In genomic region chr17:33358411-33359384, GRCm38 (mm10) we compare ENCODE assay signal across 8 mouse cellular contexts. TPM values are rescaled to one million over a fixed set of nuclear protein-coding genes. Genes with fewer than 3 reads are reported as not detected.
DNase-seq lines count a peak whose midpoint lies in the region; ATAC-seq and TF ChIP-seq lines count a peak whose summit lies in the region.

Gene Zfp81, minus strand, starts transcription at chr17:33358878.

- peak; percentile 79 for TF ChIP-seq POLR2A in ES-Bruce4 (IDR thresholded peaks at IDR 0.05; ENCODE audit: insufficient read depth, low read length)

- peak within 1 kb of the TSS; percentile 33 for H3K27ac ChIP-seq in ES-Bruce4 (ENCODE audit: insufficient read depth, low read length)
- peak within 1 kb of the TSS; percentile 90 for H3K27ac ChIP-seq in forebrain, embryonic 13.5 days
- H3K27ac ChIP-seq in liver, postnatal 0 days (ENCODE audit: low read depth) = peak within 1 kb of the TSS; percentile 73
- H3K27ac ChIP-seq in neural tube, embryonic 14.5 days (ENCODE audit: low read depth, low read length) = peak within 1 kb of the TSS; percentile 87

- TF ChIP-seq CTCF in ES-Bruce4 (IDR thresholded peaks at IDR 0.05; ENCODE audit: low read depth, low read length) = no peak
- TF ChIP-seq CTCF in liver, postnatal 0 days (IDR thresholded peaks at IDR 0.05; ENCODE audit: low read depth) = no peak

- WGBS in forebrain, embryonic 13.5 days = 4% methylated on average over 47 of the region's 47 CpGs
- 4% methylated on average over 47 of the region's 47 CpGs for WGBS in large intestine, adult 2 months
- WGBS in liver, postnatal 0 days (ENCODE audit: insufficient replicate concordance) = 4% methylated on average over 47 of the region's 47 CpGs
- 4% methylated on average over 47 of the region's 47 CpGs for WGBS in neural tube, embryonic 14.5 days

- ATAC-seq in cerebellum, adult (ENCODE audit: insufficient number of reproducible peaks, low FRiP score, low TSS enrichment) = peak; percentile 98
- ATAC-seq in forebrain, embryonic 13.5 days = peak; percentile 100
- peak; percentile 100 for ATAC-seq in liver, postnatal 0 days
- ATAC-seq in neural tube, embryonic 14.5 days (ENCODE audit: low read depth) = peak; percentile 100

- H3K27me3 ChIP-seq in ES-Bruce4 (ENCODE audit: control insufficient read depth, insufficient read depth, low read length, poor library complexity, severe bottlenecking) = no peaks in the 10 kb centered on the region
- H3K27me3 ChIP-seq in forebrain, embryonic 13.5 days = no peaks in the 10 kb centered on the region
- H3K27me3 ChIP-seq in liver, postnatal 0 days (ENCODE audit: insufficient read depth, low read length) = no peaks in the 10 kb centered on the region
- H3K27me3 ChIP-seq in neural tube, embryonic 14.5 days (ENCODE audit: control insufficient read depth, insufficient read depth, low read length) = no peaks in the 10 kb centered on the region

- H3K9ac ChIP-seq in ES-Bruce4 (ENCODE audit: low read depth, poor library complexity, severe bottlenecking) = peak within 1 kb of the TSS; percentile 15
- peak within 1 kb of the TSS; percentile 82 for H3K9ac ChIP-seq in forebrain, embryonic 13.5 days
- peak within 1 kb of the TSS; percentile 79 for H3K9ac ChIP-seq in liver, postnatal 0 days (replicated peaks)
- H3K9ac ChIP-seq in neural tube, embryonic 14.5 days (replicated peaks; ENCODE audit: low read depth, low read length) = peak within 1 kb of the TSS; percentile 86

- no peaks in the 10 kb centered on the region for H3K36me3 ChIP-seq in ES-Bruce4 (ENCODE audit: control insufficient read depth, insufficient read depth, low read length, poor library complexity, severe bottlenecking)
- H3K36me3 ChIP-seq in forebrain, embryonic 13.5 days (ENCODE audit: poor library complexity, severe bottlenecking) = no peaks in the 10 kb centered on the region
- no peaks in the 10 kb centered on the region for H3K36me3 ChIP-seq in liver, postnatal 0 days (replicated peaks; ENCODE audit: insufficient read depth, low read length)
- no peaks in the 10 kb centered on the region for H3K36me3 ChIP-seq in neural tube, embryonic 14.5 days (ENCODE audit: control insufficient read depth, insufficient read depth, low read length)

- DNase-seq in heart, postnatal 10 days = peak; percentile 92
- DNase-seq in large intestine, adult 2 months (ENCODE audit: low read depth, low spot score) = peak; percentile 88
- peak; percentile 85 for DNase-seq in liver, postnatal 0 days
- peak; percentile 83 for DNase-seq in testis, postnatal 10 days (ENCODE audit: low spot score)

- TF ChIP-seq EP300 in ES-Bruce4 (IDR thresholded peaks at IDR 0.05; ENCODE audit: insufficient read depth, low read depth, low read length) = no peak
- TF ChIP-seq EP300 in liver, postnatal 0 days (IDR thresholded peaks at IDR 0.05; ENCODE audit: low read depth) = no peak

- H3K4me1 ChIP-seq in ES-Bruce4 (ENCODE audit: control insufficient read depth, insufficient read depth, low read length) = no peaks in the 10 kb centered on the region
- peaks cover 15% of the 10 kb centered on the region for H3K4me1 ChIP-seq in forebrain, embryonic 13.5 days
- 0 out of 2 replicates have a peak, but pooled peaks cover 4% of the 10 kb centered on the region for H3K4me1 ChIP-seq in liver, postnatal 0 days (ENCODE audit: insufficient read depth)
- H3K4me1 ChIP-seq in neural tube, embryonic 14.5 days (ENCODE audit: control insufficient read depth, insufficient read depth, low read length) = peaks cover 9% of the 10 kb centered on the region; the same call in 1 of the 2 replicates

- intact Hi-C loops in heart, postnatal 10 days (cut with DNase I) = loop anchor here (1.0 to 5.0 kb wide), 2 partner anchors 13 to 34 kb away; partner anchors contain the start of gene Zfp101

- H3K4me2 ChIP-seq in forebrain, embryonic 13.5 days = peak within 1 kb of the TSS; percentile 74
- H3K4me2 ChIP-seq in liver, postnatal 0 days (ENCODE audit: low read depth, low read length) = peak within 1 kb of the TSS; percentile 77
- H3K4me2 ChIP-seq in neural tube, embryonic 14.5 days (ENCODE audit: low read depth, low read length) = peak within 1 kb of the TSS; percentile 84

- H3K9me3 ChIP-seq in ES-Bruce4 (replicated peaks; ENCODE audit: control insufficient read depth, insufficient read depth, low read length, poor library complexity, severe bottlenecking) = no peaks in the 10 kb centered on the region
- H3K9me3 ChIP-seq in forebrain, embryonic 13.5 days (replicated peaks) = peaks cover 5% of the 10 kb centered on the region; the same call in 1 of the 2 replicates
- H3K9me3 ChIP-seq in liver, postnatal 0 days (ENCODE audit: low read length) = no peaks in the 10 kb centered on the region
- H3K9me3 ChIP-seq in neural tube, embryonic 14.5 days (ENCODE audit: control insufficient read depth, low read length) = no peaks in the 10 kb centered on the region

- H3K4me3 ChIP-seq in ES-Bruce4 (ENCODE audit: low read depth, low read length) = peak within 1 kb of the TSS; percentile 89
- peak within 1 kb of the TSS; percentile 74 for H3K4me3 ChIP-seq in forebrain, embryonic 13.5 days
- H3K4me3 ChIP-seq in liver, postnatal 0 days (ENCODE audit: low read depth, low read length) = peak within 1 kb of the TSS; percentile 81
- H3K4me3 ChIP-seq in neural tube, embryonic 14.5 days (ENCODE audit: low read depth, low read length) = peak within 1 kb of the TSS; percentile 91

RNA-seq across cellular contexts. Expression of gene Zfp81, which starts in this region (rescaled TPM):
- 21.8 and 23.8 TPM in 2 replicates for polyA plus RNA-seq in ES-Bruce4 (2011; ENCODE audit: insufficient read depth, insufficient read length, low read depth, missing spikeins)
- polyA plus RNA-seq in forebrain, embryonic 13.5 days (2015; fragmentation: Nextera tagmentation; extraction: Ambion mirVana) = 16.5 and 19.3 TPM in 2 replicates
- total RNA-seq in heart, postnatal 10 days (2021) = 10 to 100 TPM in 1 of 2 experiments, 1 to 10 TPM in 1; 7.6 to 10.0 TPM
- 0.63 and 0.89 TPM in 2 replicates for polyA plus RNA-seq in large intestine, adult 2 months (2012; rRNA removed)
- 1.1 and 1.9 TPM in 2 replicates for polyA plus RNA-seq in liver, postnatal 0 days (2015; fragmentation: Nextera tagmentation; extraction: Ambion mirVana)
- polyA plus RNA-seq in neural tube, embryonic 14.5 days (2014; fragmentation: Nextera tagmentation; extraction: Ambion mirVana) = 19.3 and 22.9 TPM in 2 replicates

Comparison
In these comparisons a context has a peak if more than half of its experiments do, and no peak if none do; other contexts are left out.
1. Peak in every context shown above with its lines: DNase-seq, ATAC-seq, H3K4me3 ChIP-seq and H3K27ac ChIP-seq.
2. Peak in DNase-seq in large intestine, adult 2 months; RNA of the gene not detected or under 1 TPM.
3. H3K27ac ChIP-seq: peak in every context shown above with its lines; median percentile 90 in forebrain, embryonic 13.5 days; 87 in neural tube, embryonic 14.5 days; 73 in liver, postnatal 0 days; 33 in ES-Bruce4.
4. H3K9ac ChIP-seq: peak in every context shown above with its lines; median percentile 86 in neural tube, embryonic 14.5 days; 82 in forebrain, embryonic 13.5 days; 79 in liver, postnatal 0 days; 15 in ES-Bruce4.